Mouse (Mus musculus): Measurements from ENCODE around the gene Orc2. TPM values are rescaled to one million over a fixed set of nuclear protein-coding genes. Genes with fewer than 3 reads are reported as not detected.
A peak's percentile ranks its signal among the peaks of the same experiment; 100 is the strongest.

The Orc2 gene
- total and polyA plus RNA-seq, 3 experiments = 48.6 to 151 (median 99.1) TPM

GRCm38 (mm10) chr1:58503134-58503533 lies 1.8 kb downstream of the Orc2 start:
- Histone ChIP-seq H3K36me3 (replicated peaks in 1 of 2; ENCODE audit: control insufficient read depth in 1 of 2, insufficient read depth in 1 of 2, low read length in 1 of 2) (peaks cover 15 to 46% of the 10 kb centered on the region in 2 experiments), H3K79me2 (replicated peaks; ENCODE audit: control insufficient read depth, extremely low read depth, insufficient read depth, poor library complexity, severe bottlenecking) (peaks cover 37% of the 10 kb centered on the region), H3K27ac (ENCODE audit: insufficient read depth, low read depth) (no peak overlapping the region), H3K9ac (ENCODE audit: insufficient read depth, low read depth) (peak overlapping the region; percentile 91), H3K4me2 (ENCODE audit: insufficient read depth, low read depth, poor library complexity, severe bottlenecking) (peak overlapping the region; percentile 72), H3K4me1 (ENCODE audit: control insufficient read depth in 1 of 2, insufficient read depth in 2 of 2) (peaks cover 0 to 17% of the 10 kb centered on the region in 2 experiments; a peak in 3 of 4 replicates), H3K27me3 (replicated peaks) (no peaks in the 10 kb centered on the region), H3K4me3 (replicated peaks in 1 of 3; ENCODE audit: low read depth in 2 of 3, low read length in 2 of 3, poor library complexity in 1 of 3) (peak overlapping the region; percentile 26 to 97 (median 76)), H3K9me3 (replicated peaks; ENCODE audit: low read length) (peaks cover 16% of the 10 kb centered on the region)
- TF ChIP-seq ZMIZ1 (IDR thresholded peaks at IDR 0.05; ENCODE audit: low read depth, low read length) (no peak), MEF2A (IDR thresholded peaks at IDR 0.05; ENCODE audit: borderline replicate concordance, low read depth, low read length) (no peak), HCFC1 (IDR thresholded peaks at IDR 0.05; ENCODE audit: low read depth, low read length) (no peak), MAFK (IDR thresholded peaks at IDR 0.05; ENCODE audit: insufficient replicate concordance, low read length) (no peak), USF2 (conservative IDR thresholded peaks at IDR 0.05; ENCODE audit: low read depth, low read length) (no peak), TCF12 (IDR thresholded peaks at IDR 0.05; ENCODE audit: low read depth, low read length) (no peak), EP300 (IDR thresholded peaks at IDR 0.05; ENCODE audit: low read length) (no peak), TBP (conservative IDR thresholded peaks at IDR 0.05; ENCODE audit: low read depth, low read length) (no peak), JUN (IDR thresholded peaks at IDR 0.05; ENCODE audit: insufficient read depth, low read depth, low read length) (no peak), RCOR1 (conservative IDR thresholded peaks at IDR 0.05; ENCODE audit: low read depth, low read length) (no peak), MYC (IDR thresholded peaks at IDR 0.05; ENCODE audit: low read depth, low read length) (no peak), GABPA (IDR thresholded peaks at IDR 0.05; ENCODE audit: insufficient replicate concordance, low read depth, low read length) (no peak), MAZ (IDR thresholded peaks at IDR 0.05; ENCODE audit: low read depth, low read length) (no peak), CHD2 (IDR thresholded peaks at IDR 0.05; ENCODE audit: low read length) (no peak), ETS1 (conservative IDR thresholded peaks at IDR 0.05; ENCODE audit: low read depth, low read length) (no peak), USF1 (IDR thresholded peaks at IDR 0.05; ENCODE audit: low read depth, low read length) (no peak), SIN3A (IDR thresholded peaks at IDR 0.05; ENCODE audit: low read length) (no peak)
- dilution Hi-C loops (cut with MboI; ENCODE audit: extremely low pct_ligation_motif_present, extremely low pct_unique_long_range_greater_than_20kb, low sequenced_read_pairs) = no loop called here
- peak; percentile 19 for DNase-seq (ENCODE audit: extremely low read depth)
- in situ Hi-C loops (cut with MboI; ENCODE audit: low pct_ligation_motif_present, low pct_unique_long_range_greater_than_20kb, low sequenced_read_pairs) = no loop called here

GRCm38 (mm10) chr1:58498758-58499157 lies 6.2 kb downstream of the Orc2 start:
- H3K4me2 ChIP-seq (ENCODE audit: insufficient read depth, low read depth, poor library complexity, severe bottlenecking) = no peak overlapping the region
- no peaks in the 10 kb centered on the region for H3K27me3 ChIP-seq (replicated peaks)
- peak; percentile 6 for DNase-seq (ENCODE audit: extremely low read depth)
- dilution Hi-C loops (cut with MboI; ENCODE audit: extremely low pct_ligation_motif_present, extremely low pct_unique_long_range_greater_than_20kb, low sequenced_read_pairs) (no loop called here), in situ Hi-C loops (cut with MboI; ENCODE audit: low pct_ligation_motif_present, low pct_unique_long_range_greater_than_20kb, low sequenced_read_pairs) (loop anchor here (25.0 kb wide), 1 partner anchor 189 kb away; the partner anchor contains the start of gene Als2cr12)
- no peaks in the 10 kb centered on the region for H3K9me3 ChIP-seq (replicated peaks; ENCODE audit: low read length)
- H3K79me2 ChIP-seq (replicated peaks; ENCODE audit: control insufficient read depth, extremely low read depth, insufficient read depth, poor library complexity, severe bottlenecking) = peaks cover 25% of the 10 kb centered on the region
- H3K27ac ChIP-seq (ENCODE audit: insufficient read depth, low read depth) = no peak overlapping the region
- TF ChIP-seq RCOR1 (conservative IDR thresholded peaks at IDR 0.05; ENCODE audit: low read depth, low read length) (no peak), RAD21 (IDR thresholded peaks at IDR 0.05; ENCODE audit: low read depth, low read length) (no peak), SIN3A (IDR thresholded peaks at IDR 0.05; ENCODE audit: low read length) (no peak), CHD1 (IDR thresholded peaks at IDR 0.05; ENCODE audit: low read depth, low read length) (no peak), ZC3H11A (IDR thresholded peaks at IDR 0.05; ENCODE audit: low read depth, low read length) (no peak), ZNF384 (IDR thresholded peaks at IDR 0.05; ENCODE audit: low read depth, low read length) (no peak), CTCF (conservative IDR thresholded peaks at IDR 0.05 in 1 of 2, IDR thresholded peaks at IDR 0.05 in 1 of 2; ENCODE audit: low read depth in 2 of 2, low read length in 2 of 2) (peak in 1 of 2 experiments; percentile 31; a peak in 1 of 4 replicates), USF1 (IDR thresholded peaks at IDR 0.05; ENCODE audit: low read depth, low read length) (no peak)
- H3K4me1 ChIP-seq (ENCODE audit: control insufficient read depth in 1 of 2, insufficient read depth in 2 of 2) = peaks cover 0 to 17% of the 10 kb centered on the region in 2 experiments; a peak in 3 of 4 replicates
- no peak overlapping the region for H3K9ac ChIP-seq (ENCODE audit: insufficient read depth, low read depth)
- H3K36me3 ChIP-seq (replicated peaks in 1 of 2; ENCODE audit: control insufficient read depth in 1 of 2, insufficient read depth in 1 of 2, low read length in 1 of 2) = peaks cover 36 to 67% of the 10 kb centered on the region in 2 experiments
- H3K4me3 ChIP-seq (replicated peaks in 1 of 3; ENCODE audit: low read depth in 2 of 3, low read length in 2 of 3, poor library complexity in 1 of 3) = no peak overlapping the region
